Mouse (Mus musculus) embryo, embryonic 10 days (tissue): Measurements from ENCODE around the gene Ebf4.
A peak's percentile ranks its signal among the peaks of the same experiment; 100 is the strongest.

Experiments
- DNase-seq: peaks from one replicate; pipeline ENCODE4 v3.0.0-alpha.2; 2015; ENCODE audit warnings: low spot score

Ebf4 gene

DNA sequence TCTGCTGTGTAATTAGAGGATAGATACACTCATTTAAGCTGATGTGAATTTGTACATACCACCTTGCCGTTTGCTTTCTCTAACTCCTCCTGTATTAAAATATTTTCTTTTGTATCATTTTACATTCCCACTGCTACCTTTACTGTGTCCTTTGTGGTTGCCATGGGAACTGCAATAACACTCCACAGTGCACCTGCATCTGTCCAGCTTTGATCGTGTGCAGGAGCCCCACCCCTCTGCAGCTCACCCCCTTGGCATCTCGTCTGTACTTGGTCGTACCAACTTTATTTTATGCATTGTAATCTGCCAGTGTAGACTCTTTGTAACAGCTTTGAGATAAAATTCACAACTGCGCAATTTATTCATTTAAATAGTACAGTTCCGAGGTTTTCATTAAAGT, 88.9 kb downstream of the Ebf4 start:
- no peak for DNase-seq

DNA sequence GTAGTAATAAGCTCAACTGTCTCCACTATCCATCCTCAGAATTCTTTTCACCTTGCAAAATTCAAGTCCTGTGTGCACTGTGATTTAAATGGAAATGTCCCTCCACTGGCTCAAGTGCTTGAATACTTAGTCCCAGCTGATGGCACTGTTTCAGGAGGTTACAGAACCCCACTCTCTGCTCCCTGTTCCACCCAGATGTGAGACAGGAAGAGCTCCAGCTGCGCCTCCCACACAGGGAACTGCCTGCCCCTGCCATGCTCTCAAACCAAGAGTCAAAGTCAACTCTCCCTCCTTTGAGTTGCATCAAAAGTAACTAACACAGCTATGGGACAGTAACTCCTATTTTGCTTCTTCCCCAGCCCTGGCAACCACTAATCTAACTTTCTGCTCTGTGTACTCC, 91.2 kb downstream of the Ebf4 start:
- no peak for DNase-seq

DNA sequence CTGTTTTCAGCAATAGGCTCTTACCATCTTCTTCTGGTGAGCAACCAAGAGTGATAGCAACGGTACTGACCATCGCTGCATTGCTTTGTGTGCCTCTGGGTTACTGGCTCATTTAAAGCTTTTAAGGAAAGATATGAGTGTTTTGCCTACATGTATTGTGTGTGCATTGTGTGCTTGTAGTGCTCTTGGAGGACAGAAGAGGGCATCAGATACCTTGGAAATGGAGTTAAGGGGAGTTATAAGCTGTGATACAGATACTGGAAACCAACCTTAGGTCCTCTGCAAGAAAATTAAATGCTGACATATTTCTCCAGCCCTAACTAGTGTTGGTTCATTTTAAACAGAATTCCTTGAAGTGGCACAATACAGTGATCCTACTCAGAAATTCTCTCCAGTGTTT, 93.8 kb downstream of the Ebf4 start:
- peak; percentile 40 for DNase-seq

DNA sequence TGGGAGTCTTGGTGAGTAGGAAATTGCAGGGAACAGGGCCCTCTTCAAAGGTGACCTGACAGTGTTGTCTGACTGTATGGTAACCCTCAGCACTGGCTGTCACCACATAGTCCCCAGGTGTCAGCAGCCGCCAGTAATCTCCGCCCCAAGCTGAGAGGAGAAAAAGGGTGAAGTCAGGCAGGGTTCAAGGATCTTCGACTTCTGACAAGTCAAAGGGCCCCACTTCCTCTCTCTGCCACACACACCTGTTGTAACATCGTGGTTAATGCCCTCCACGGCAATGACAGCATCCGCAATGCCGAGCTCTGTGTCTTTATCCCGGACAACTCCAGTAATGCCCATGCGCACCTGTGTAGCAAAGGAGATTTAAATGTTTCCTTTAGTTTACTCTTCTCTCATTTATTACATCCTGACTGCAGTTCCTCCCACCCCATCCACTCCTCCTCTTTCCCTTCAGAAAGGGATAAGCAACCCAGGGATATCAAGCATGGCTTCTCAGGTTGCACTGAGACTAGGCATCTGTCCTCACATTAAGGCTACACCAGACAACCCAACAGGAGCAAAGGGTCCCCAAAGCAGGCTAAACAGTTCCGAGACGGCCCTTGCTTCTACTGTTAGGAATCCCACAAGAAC, 96.1 kb downstream of the Ebf4 start:
- DNase-seq: no peak

DNA sequence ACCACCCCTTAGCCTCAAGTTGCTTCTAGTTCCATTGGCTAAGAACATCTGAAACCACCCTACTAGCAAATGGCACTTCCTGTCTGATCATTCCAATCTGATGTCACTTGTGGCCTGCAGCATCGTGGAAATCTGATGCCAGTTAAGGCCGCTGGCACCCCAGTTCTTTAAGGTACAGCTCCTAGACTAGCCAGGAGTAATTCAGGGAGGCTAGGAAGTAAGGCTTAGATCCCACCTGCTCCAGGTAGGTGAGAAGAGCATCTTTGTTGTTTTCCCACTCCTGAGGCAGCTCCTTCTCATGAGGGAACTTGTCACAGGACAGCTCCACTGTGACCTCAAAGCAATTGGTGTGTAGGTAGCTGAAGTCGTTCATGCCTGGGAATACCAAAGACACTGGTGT, 97.9 kb downstream of the Ebf4 start:
- DNase-seq: no peak

DNA sequence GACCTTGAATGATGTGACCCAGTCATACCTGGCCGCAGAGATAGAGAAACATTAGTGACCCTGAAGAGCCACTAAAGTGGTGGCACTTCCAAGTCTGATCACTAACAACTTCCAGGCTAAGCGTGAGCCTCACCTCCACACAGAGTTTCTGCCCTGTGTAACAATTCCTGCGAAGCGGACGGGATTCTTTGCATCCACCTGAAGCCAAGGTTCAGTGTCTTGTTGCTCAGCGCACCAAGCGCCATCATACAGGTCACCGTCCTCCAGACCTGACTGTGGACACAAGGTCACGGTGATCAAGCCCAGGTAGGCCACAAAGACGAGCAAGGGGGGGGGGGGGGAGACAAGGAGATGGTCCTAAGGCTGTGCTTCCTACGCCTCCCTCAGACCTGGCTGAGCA, 100.7 kb downstream of the Ebf4 start:
- no peak for DNase-seq

DNA sequence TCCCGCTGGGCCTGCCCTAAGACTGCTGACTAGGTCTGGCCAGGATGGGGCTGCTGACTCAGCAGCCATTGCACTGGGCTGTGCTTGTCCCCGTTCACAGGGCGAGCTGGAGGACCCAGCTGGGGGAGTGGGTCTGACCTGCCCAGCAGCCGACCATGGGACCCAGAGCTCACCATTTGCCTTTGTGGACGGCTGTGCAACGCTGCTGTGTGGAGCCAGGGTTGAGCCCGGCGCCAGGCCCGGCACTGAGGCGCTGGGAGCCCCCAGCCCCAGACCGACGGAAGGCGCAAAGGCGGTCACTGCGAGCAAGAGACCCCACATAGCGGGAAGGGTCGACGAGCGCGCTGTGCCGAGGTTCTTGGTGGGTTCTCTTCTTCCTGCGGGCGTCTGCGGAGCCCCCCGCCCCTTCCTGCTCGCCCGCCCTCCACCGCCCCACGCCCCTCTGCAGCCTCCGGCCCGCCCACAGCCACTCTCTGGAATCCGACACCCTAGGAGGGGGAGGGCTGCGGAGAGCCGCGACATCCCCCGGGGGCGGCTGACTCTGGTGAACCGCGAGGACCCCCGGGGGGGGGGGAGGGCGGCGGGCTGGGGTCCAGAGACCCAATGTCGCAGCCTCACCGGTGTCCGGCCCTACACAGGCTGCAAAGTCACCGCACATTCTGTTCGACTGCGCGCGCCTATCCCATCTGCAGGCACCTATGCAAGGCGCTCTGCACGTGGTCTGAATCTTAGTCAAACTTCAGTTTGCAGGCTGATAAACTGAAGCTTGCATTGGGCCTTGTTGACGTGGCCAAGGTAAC, 102.4 kb downstream of the Ebf4 start, which contains the start of gene Cpxm1:
Gene Cpxm1, minus strand, starts transcription at position 389 of the 800 bp plus-strand sequence.
- peak; percentile 80 for DNase-seq

DNA sequence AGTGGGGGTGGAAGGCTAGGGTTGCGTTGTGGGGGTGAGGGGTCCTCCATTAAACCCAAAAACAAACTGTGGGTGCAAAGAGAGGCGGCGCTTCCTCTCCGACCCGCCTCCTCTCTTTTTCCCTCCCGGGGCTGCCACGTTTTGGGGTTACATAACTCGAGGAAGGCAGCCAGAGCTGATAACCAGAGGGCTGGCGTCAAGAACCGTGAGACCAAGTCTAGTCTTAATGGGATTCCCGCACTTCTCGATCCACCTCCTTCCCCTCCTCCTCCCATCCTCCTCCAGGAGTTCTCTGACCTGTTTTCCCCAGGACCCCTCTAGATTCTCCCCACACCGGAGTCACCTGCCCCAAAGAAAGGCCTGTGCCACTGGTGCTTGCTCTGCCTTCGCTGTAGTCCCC, 103.1 kb downstream of the Ebf4 start:
- DNase-seq: peak; percentile 38

DNA sequence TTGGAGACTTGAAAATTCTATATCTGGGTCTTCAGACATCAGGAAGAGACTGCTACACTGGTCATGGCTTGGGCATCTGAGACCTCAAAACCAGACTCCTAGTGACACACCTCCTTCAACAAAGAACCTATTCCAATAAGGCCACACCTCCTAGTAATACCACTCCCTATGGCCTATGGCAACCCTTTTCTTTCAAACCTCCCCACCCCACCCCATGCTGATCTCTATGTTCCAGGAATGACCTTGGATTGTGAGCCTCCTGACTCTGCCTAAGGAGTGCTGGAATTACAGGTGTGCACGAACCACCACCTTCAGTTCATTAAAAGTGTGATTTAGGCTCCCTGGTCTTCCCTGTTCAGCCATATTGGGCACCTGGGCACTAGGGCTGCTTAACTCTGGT, 105.1 kb downstream of the Ebf4 start:
- no peak for DNase-seq

DNA sequence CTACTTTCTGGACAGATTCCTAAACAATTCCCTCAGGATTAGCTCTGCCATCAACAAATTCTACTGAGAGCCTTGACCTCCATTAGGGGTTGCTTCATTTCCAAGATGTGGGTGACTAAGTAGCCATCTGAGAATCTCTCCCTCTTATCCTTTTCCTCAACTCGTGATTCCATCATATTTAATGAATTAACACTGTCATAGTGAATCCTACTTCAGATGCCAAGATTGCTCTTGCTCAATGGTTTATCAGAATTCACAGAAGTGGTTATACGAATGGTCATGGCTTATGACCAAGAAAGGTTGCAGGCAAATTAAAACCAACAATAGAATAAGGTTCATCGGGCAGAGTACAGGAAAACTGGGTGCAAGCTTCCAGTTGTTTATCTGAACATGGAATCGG, 106.9 kb downstream of the Ebf4 start:
- no peak for DNase-seq

DNA sequence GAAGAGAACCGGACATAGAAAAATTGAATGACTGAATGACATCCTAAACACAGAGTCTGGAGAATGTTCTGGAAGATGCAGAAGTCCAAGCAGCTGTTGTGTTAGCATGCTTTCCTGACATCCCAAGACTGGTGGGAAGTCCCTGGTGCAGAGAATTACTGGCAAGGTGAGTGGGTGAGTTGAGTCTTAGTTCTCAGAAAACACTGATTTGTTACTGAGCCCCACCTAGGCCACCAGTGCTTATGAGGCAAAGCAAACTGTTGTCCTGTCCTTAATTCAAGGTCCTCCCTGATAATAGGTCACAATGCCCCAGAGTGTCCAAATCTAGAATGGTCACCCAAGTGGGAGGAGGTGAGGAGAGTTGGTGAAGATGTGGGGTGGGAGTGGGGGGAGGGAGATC, 110.0 kb downstream of the Ebf4 start, which contains the start of the genes Gm28372 and 1700020A23Rik:
Gene Gm28372, plus strand, starts transcription at position 301 of the 400 bp plus-strand sequence.
Gene 1700020A23Rik, plus strand, starts transcription at position 321 of the 400 bp plus-strand sequence.
- no peak for DNase-seq

DNA sequence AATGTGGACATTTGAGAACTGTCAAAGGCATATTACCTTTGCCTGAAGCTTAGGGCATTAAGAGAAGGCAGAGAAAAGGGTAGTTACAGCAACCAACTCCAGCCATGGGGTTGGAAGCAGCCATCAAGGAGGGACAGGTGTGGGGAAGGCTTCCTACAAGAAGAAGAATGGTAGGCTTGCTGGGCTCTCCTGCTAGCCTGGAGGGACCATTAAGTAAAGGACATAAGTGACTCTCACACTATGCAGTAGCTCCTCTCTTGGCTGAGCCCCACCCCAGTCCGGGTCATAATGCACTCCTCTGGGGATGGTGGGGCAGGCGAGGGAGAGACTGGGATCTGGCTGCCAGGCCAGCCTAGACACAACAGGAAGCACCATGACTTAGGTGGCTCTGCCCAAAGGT, 111.2 kb downstream of the Ebf4 start, which contains the start of gene Tmem239:
Gene Tmem239, plus strand, starts transcription at position 301 of the 400 bp plus-strand sequence.
- no peak for DNase-seq

DNA sequence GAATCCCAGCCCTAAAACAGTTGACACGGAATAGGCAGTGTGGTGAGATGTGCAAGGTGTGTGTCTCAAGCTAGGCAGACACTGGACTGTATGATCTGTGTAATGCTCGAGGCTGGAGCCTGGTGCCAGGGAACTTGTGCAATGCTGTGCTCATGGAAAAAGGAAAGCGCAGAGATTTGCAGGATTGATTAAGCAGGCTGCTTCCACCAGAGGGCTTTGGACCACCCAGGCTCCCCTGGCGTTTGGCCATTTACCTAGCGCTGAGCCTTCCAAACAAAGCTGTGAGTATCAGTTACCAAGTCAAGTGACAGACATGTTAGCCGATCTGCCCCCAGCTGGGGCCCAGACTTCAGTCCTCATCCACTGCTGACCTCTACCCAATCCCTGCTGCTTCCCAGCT, 113.2 kb downstream of the Ebf4 start:
- DNase-seq: peak; percentile 69

DNA sequence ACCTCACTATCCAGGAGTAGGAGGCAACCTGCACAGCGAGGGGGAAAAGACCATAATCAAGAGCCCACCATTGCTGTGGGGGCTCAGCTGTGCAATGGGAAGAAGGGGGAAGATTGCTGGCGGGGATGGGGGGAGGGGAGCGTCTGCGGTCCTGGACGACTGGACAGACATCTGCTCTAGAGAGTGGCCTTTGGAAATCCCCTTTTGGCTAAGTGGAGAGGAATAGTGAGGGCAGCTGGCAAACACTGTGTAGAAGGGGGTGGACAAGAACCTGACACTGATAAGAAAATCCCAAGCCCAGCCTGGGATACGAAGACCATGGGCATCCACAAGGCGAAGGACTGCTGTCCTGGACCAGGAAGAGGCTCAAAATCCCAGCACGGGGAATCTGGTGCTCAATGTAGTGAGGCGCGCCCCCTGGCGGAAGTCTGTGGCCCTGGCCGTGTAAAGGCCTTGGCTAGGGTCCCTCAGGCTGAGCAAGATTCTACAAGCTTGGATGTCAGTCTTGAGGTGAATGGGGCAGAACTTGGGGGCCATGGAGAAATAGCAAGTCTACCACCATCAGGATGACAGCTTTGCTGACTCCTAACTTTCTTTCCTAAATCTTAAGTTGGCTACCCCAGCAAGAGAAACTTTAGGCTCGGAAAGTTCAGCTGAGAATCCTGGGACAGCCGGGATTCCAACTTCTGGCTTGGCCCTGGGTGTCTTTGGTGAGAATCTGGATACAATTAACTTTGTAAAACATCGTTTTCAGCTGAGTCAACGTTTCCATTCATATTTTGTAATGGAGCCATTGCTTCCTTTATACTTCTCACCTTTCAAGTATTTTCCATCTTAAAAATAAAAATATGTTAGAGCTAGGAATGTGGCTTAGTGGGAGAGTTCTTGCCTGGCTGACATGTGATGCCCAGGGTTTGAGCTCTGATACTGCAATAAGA, 116.9 kb downstream of the Ebf4 start:
- peak; percentile 92 for DNase-seq

DNA sequence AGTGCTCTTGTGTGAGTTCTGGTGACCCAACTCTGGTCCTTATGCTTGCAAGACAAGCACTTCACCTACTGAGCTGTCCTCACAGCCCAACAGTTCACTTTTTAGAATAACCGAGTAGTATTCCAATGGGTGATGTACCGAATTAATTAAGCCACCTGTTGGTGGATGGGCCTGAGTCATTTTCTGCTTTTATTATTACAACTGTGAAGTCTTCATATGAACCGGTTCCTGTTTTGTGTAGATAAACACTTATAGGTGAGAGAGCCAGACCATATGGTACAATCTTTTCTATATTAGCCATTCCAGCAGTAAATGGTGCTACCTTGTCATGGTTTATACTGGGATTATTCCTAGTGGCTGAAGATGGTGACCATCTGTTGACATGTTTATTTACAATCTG, 117.8 kb downstream of the Ebf4 start:
- no peak for DNase-seq

DNA sequence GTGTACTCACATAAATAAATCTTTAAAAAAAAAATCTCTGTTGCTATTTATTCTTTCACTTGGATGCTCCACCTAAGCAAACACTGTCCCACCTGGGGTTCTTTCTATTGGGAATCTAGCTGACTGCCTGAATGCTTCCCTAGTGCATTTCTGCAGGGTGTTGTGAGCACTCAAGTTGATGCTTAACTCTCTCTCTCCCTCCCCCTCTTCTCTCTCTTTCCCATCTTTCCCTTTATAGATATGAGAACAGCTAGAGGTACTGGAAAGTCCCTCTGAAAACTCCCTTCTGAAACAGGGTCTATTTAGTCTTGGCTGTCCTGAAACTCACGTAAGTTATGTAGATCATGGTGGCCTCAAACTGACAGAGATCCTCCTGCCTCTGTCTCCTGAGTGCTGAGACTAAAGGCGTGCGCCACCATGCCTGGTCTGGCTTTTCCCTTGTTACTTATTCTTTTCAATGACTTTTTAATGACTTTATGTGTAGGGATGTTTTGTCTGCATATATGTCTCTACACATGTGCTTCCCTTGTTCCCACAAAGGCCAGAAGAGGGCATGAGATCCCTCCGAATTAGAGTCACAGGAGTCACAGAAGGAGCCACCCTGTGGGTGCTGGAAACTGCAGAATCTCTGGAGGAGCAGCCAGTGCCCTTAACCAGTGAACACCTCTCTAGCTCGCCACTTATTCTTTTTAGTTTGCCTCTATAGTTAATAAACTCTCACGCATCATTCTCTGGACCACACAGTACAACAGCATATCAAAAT, 119.3 kb downstream of the Ebf4 start:
- no peak for DNase-seq
